Mouse (Mus musculus) cerebellum, adult 2 months (tissue): ENCODE results near the gene Fgfr2.

Experiments used
- CTCF ChIP-seq: fragments of 200-500 bp; IDR thresholded peaks from 2 replicates; pipeline ENCODE4 v1.5.1; 2011; ENCODE audit warnings: low read depth, mild to moderate bottlenecking, control low read depth, low read length, moderate library complexity, borderline replicate concordance; ENCODE audit not compliant: insufficient read depth
- POLR2A ChIP-seq: fragments of 200-500 bp; IDR thresholded peaks from 2 replicates; pipeline ENCODE4 v1.6.1; 2011; ENCODE audit warnings: low read length, control low read depth, borderline replicate concordance; ENCODE audit not compliant: insufficient read depth

DNA sequence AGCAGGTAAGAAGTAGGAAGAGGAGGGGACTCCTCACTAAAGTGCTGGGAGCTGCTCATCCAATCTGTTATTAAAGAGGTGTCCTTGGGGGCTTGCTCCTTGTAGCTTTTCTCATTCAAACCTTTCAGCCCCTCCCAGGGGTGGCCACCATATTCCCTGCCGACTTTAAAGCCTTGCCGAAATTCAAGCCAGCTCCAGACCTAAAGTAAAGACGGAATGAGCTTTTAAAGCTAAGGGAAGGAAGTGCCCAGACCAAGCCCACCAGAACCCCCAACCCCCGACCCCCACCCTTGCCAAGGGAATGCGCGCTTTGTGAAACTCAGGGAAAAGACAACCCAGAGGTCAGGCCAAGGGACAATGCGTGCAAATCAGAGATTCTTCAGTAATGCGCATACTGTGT, 522.2 kb downstream of the Fgfr2 start:
- TF ChIP-seq CTCF (no peak), POLR2A (no peak)
